Mouse (Mus musculus) left cerebral cortex, adult 2 months (tissue): ENCODE measurements at regions not wholly inside any gene's neighbourhood (a gene's known extent, or its start where the extent isn't known, plus 50 kb on each side); places are given as distances from the start of the nearest gene placed in this dataset.

Source experiments
- DNase-seq, 2 experiments: peaks; one replicate each; pipeline ENCODE4 v3.0.0; 2021 to 2022; ENCODE audit warnings: low spot score in 2 of 2, mixed read lengths in 1 of 2; ENCODE audit errors: extremely low spot score in 1 of 2
- H3K27ac ChIP-seq: fragments of 200-600 bp; 2 replicates; pipeline ENCODE4 v1.8.1; 2022
- H3K4me3 ChIP-seq: fragments of 200-600 bp; 2 replicates; pipeline ENCODE4 v1.8.1; 2022
- CTCF ChIP-seq: fragments of 200-600 bp; IDR thresholded peaks from 2 replicates; pipeline ENCODE4 v1.8.1; 2022; ENCODE audit warnings: antibody characterized with exemption, mild to moderate bottlenecking, moderate library complexity
- intact Hi-C: fragments of 180-260 bp; cut with DNase I; formaldehyde crosslinking; loops from one replicate; pipeline ENCODE4 v1.15.1; 2025

GRCm38 (mm10) chr8:91976900-91977585 is 175.2 kb upstream of the Irx3 start:
- Histone ChIP-seq H3K4me3 (no peak overlapping the region), H3K27ac (no peak overlapping the region)
- no peak for DNase-seq
- intact Hi-C loops, result no loop called here
- no peak for TF ChIP-seq CTCF

DNA sequence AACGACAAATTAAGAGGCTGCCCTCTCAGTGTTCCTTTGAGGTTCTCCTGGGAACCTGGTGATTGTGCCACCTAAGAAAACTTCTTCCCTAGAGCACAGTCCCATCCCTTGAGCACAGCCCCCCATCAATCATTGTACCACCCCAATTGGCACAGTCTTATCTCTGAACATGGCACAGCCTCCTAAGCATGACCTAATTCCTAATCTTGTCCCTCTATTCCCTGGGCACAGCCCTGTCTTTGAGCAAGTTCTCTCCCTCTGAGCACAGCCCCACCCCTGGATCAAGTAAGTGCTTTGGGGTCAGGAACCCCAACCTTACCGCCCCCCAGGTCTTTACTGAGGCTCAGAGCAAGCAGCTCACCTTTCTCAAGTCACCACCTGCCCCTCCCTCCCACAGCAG is 173.6 kb upstream of the Irx3 start:
- no peak for TF ChIP-seq CTCF
- intact Hi-C loops, result no loop called here
- Histone ChIP-seq H3K4me3 (no peak overlapping the region), H3K27ac (no peak overlapping the region)
- DNase-seq, result no peak

GRCm38 (mm10) chr8:91974636-91975035 is 172.8 kb upstream of the Irx3 start:
- DNase-seq, result no peak
- no peak overlapping the region for H3K4me3 ChIP-seq
- intact Hi-C loops, result no loop called here
- no peak for TF ChIP-seq CTCF
- H3K27ac ChIP-seq, result no peak overlapping the region

DNA sequence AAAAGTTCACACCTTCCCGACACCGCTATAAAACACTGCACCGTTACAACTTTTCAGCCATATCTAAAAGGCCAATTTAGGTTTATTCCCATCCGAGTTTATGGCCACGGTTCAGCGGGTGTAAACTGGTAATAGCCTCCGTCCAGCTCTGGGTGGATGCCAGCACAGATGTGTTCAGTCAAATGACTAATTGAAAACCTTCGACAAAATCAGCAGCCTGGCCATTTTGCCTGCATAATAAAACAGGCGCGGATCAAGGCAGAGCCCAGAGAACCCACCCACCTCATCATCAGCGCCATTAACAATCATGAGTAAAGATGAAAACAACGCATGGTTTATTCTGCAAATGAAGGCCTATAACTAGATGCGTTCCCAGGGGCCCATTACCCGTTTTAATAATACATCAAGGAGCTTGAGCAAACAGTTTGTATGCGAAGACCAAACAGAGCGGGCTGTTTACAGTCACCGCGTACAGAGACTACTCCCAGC is 172.1 kb upstream of the Irx3 start:
- TF ChIP-seq CTCF, result no peak
- Histone ChIP-seq H3K27ac (no peak overlapping the region), H3K4me3 (no peak overlapping the region)
- no peak for DNase-seq
- intact Hi-C loops, result no loop called here

GRCm38 (mm10) chr8:91967407-91967806 is 165.5 kb upstream of the Irx3 start:
- peak in 1 of 2 experiments; percentile 18 for DNase-seq
- intact Hi-C loops, result no loop called here
- Histone ChIP-seq H3K4me3 (0 out of 2 replicates have a peak overlapping the region, but pooled peaks have one; percentile 8), H3K27ac (no peak overlapping the region)
- no peak for TF ChIP-seq CTCF

DNA sequence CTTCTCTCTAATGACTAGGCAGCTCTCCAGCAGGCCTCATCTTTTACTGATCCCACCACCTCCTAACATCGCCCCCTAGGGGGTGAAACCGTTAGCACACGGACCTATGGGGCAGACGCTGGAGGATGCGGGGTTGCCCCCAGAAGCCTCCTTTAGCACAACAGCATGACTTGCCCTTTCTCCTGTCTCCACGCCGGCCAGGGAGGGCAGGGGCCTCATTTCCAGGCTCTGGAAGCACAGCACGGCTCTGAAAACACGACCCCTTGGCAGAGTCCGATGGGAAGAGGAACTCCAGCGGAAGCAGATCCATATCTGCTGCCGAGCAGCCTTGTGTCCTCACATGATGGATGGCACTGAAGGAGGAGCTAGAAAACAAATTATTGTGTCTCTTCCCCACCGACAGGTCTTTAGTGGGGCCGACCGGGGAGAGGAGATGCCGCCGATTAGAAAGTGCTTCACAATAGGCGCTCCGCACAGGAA is 165.1 kb upstream of the Irx3 start:
- TF ChIP-seq CTCF, result peak; percentile 49
- H3K4me3 ChIP-seq, result no peak overlapping the region
- intact Hi-C loops, result no loop called here
- no peak overlapping the region for H3K27ac ChIP-seq
- DNase-seq, result peak in 1 of 2 experiments; percentile 18

DNA sequence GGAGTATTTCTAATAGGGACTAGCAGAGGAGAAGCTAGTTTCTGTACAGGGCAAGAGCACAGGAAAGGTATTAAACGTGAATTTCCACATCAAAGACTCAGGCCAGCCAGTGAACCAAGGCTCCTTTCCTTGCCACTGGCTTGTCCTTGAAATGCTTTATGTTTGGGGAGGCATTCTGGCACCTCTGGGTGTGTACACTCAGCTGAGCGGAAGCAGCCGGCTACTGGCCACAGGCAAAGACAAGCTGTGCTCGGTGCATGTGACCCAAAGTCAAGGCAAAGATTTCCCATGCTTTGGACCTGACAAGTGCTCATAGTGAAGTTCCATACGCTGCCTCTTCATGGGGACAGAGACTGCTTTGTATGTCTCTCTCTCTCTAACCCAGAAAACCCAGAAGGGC is 159.8 kb upstream of the Irx3 start:
- no peak for DNase-seq
- H3K4me3 ChIP-seq, result no peak overlapping the region
- no peak overlapping the region for H3K27ac ChIP-seq
- intact Hi-C loops, result no loop called here
- no peak for TF ChIP-seq CTCF

DNA sequence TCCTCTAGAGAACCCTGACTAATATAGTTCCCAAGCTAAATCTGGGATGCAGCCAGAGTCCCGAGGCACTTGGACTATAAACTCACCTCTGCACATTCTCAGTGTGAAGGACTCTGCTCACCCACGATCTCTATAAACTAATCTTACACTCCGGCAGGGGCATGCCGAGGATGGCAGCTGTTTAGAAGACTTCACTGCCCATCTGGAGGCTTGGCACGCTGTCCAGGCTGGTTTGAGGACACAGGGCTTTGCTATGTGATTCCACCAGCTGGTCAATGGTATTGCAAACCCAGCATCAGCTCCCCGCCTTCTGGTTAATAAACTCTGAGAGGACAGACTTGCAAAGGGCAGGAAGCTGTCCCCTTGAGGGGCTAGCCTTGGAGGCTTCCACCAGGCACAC is 153.3 kb upstream of the Irx3 start:
- H3K27ac ChIP-seq, result no peak overlapping the region
- no peak for TF ChIP-seq CTCF
- intact Hi-C loops, result no loop called here
- no peak overlapping the region for H3K4me3 ChIP-seq
- DNase-seq, result no peak

DNA sequence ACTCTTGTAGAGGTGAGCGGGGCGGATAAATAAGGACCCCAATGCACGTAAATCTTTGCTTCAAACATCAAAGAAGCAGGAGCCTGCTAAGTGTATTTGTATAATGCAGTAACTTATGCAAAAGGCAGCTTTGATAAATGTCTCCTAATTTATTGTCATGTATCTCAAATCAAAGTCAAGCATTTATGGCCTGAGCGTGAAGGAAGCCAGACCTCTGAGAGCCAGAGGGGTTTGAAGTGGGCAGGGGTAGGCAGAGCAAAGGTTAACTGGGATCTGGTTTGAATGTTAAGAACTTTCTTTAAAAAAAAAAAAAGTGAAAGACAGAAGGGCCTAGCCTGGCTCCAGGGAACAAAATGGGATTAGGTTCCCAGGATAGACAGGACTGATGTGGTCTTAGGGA is 151.1 kb upstream of the Irx3 start:
- H3K27ac ChIP-seq, result no peak overlapping the region
- no peak for DNase-seq
- TF ChIP-seq CTCF, result no peak
- H3K4me3 ChIP-seq, result no peak overlapping the region
- intact Hi-C loops, result no loop called here

- TF ChIP-seq CTCF, result no peak
- no peak overlapping the region for H3K27ac ChIP-seq
- no peak for DNase-seq
- intact Hi-C loops, result no loop called here
- H3K4me3 ChIP-seq, result no peak overlapping the region
Observed at GRCm38 (mm10) chr8:91949110-91949509, 147.2 kb upstream of the Irx3 start.

GRCm38 (mm10) chr8:91948173-91948940 is 146.5 kb upstream of the Irx3 start:
- no peak overlapping the region for H3K4me3 ChIP-seq
- DNase-seq, result no peak
- intact Hi-C loops, result no loop called here

DNA sequence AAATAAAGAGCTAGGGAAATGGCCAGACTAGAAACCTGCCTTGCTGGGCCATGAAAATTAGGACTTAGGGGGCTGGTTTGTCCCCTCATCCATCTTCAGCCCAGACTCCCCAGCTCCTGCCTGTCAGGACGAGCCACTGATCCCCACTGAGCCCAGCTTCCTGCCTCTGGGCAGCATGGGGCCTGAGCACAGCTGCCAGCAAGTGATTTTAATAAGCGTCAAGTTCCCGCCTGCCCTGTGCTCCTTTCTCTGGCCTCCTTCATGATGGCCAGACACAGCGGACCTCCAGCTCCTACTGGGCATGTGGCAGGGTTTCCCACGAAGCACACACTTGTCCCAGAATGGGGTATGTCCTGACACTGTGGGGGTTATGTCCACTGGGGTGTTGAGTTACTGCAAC is 139.1 kb upstream of the Irx3 start:
- no peak overlapping the region for H3K27ac ChIP-seq
- intact Hi-C loops, result no loop called here
- no peak for DNase-seq
- H3K4me3 ChIP-seq, result no peak overlapping the region
- TF ChIP-seq CTCF, result no peak

More at GRCm38 (mm10) chr8:91948173-91948940, 146.5 kb upstream of the Irx3 start:
- no peak overlapping the region for H3K27ac ChIP-seq
- TF ChIP-seq CTCF, result no peak
